Mouse (Mus musculus) T-helper 17 cell (primary cell): ENCODE data around the gene Rp9.
"Not testable (repeated sequence)": the region's sequence is repeated elsewhere in the genome, so short reads cannot be mapped to it uniquely, and the experiment has no call there.

ENCODE experiments used
- in situ Hi-C, 2 experiments: fragments of 300-600 bp; cut with MboI, MseI; formaldehyde crosslinking; loops; 1 replicate in 1 of 2; 2 replicates in 1 of 2; pipeline ENCODE4 v1.15.1; 2025; ENCODE audit warnings: high pct_unique_total_duplicates in 2 of 2

The Rp9 gene

DNA sequence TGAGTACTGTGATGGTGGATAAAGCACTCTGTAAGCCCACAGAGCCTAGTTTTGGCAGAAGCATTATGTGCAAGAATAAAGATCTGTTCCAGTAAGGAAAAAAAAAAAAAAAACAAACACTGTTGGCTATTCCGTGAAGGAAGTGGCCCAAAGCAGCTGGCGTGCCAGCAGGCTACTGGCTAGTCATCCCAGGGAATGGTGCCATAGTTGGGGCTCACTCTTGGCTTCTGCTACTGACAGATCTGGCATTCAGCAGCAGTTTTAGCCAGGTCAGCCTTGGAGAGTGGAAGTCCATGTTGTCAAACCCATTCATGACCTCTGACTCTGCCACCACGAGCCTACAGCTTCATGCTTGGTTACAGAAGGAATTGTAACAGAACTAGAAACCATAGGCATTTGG is 7.6 kb downstream of the Rp9 start:
- in situ Hi-C loops = no loop called here

- in situ Hi-C loops = no loop called here
Measured at GRCm38 (mm10) chr9:22457142-22457835, 12.3 kb downstream of the Rp9 start.

DNA sequence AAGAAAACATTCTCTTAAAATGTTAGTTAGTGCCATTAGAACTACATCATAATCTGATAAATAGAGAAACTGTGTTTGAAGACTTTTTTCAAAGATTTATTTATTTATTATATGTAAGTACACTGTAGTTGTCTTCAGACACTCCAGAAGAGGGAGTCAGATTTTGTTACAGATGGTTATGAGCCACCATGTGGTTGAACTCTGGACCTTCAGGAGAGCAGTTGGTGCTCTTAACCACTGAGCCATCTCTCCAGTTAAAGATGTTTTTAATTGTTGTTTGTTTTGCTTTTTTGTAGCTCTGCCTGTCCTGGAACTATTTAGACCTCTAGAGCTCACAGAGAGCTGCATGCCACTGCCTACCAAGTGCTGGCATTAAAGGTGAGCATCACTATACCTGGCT is 14.5 kb downstream of the Rp9 start:
- in situ Hi-C loops = no loop called here

- in situ Hi-C loops = not testable (repeated sequence)
Measured at GRCm38 (mm10) chr9:22453990-22454389, 15.6 kb downstream of the Rp9 start, which contains the start of gene Gm17545. TSS of gene Gm17545 (plus strand) at chr9:22454290.

- in situ Hi-C loops = no loop called here
Measured at GRCm38 (mm10) chr9:22453501-22453924, 16.0 kb downstream of the Rp9 start.

DNA sequence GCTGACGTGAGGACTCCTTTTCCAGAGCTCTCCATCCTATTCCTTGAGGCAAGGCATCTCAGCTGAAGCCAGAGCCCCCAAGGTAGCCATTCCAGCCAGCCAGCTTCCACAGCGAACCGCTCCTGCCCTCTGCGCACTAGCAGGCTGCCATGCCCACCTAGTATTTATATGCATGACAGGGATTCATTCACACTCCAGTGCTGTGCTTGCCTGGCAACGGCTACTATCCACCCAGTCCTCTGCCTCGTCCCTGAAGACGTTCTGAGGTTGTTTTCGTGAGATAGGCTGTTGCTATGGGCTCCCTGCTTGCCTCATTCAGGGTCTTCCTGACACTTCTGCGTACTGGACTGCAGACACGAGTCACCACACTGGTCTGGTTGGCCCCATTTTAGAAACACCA is 16.8 kb downstream of the Rp9 start:
- in situ Hi-C loops = no loop called here

GRCm38 (mm10) chr9:22449209-22449608 is 20.3 kb downstream of the Rp9 start:
- in situ Hi-C loops = no loop called here

DNA sequence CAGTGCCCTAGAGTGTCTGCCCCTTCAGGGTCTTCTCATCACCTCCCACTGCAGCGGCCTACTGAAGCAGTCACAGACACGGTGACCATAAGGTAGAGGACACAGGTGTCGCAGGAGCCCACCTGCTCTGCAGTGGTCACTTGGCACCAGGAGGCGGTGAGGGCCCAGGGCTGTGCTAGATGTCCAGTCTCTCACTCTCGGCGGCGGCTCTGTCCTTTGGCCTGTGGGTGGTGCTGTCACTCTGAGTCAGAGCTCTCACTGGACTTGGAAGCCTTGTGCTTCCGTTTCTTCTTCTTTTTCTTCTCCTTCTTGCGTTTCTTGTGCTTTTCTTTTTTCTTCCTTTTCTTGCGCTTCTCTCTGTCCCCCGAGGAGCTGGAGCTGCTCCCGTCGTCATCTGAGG is 21.1 kb downstream of the Rp9 start:
- in situ Hi-C loops = no loop called here

DNA sequence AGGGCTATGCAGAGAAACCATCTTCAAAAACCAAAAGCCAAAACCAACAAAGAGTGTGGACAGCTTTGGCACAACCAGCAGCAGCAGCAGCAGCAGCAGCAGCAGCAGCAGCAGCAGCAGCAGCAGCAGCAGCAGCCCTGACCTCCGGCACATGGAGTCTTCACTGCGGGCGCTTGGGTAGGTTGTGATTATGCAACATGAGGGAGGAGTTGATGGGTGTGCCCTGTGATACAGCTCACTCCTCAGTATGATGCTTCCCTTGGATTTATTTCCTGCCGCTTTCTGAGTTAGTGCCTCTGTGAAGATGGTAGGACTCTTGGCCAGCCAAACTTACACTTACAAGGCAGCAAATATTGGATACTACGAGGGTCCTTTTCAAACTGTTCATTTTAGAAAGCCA is 22.3 kb downstream of the Rp9 start:
- in situ Hi-C loops = no loop called here

GRCm38 (mm10) chr9:22445123-22445522 is 24.4 kb downstream of the Rp9 start:
- in situ Hi-C loops = no loop called here

DNA sequence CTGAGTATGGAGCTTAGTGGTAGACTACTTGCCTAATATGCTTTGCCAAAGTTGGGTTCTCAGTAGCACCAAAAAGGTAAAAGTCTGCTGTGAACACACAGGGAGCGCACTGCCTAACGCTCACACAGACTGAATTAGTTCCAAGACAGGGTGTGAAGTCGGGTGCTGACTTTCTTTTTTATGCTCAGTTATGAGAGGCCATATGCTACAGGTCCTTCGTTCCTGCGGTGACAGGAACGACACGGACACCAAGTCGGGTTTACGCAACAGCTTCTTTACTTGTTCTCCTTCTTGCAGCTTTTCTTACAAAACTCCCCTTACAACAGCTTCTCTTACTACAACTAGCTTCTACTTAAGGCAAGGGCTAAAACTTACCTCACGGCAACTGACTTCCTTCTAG is 26.4 kb downstream of the Rp9 start:
- in situ Hi-C loops = no loop called here

- in situ Hi-C loops = no loop called here
Measured at GRCm38 (mm10) chr9:22438826-22439225, 30.7 kb downstream of the Rp9 start.

DNA sequence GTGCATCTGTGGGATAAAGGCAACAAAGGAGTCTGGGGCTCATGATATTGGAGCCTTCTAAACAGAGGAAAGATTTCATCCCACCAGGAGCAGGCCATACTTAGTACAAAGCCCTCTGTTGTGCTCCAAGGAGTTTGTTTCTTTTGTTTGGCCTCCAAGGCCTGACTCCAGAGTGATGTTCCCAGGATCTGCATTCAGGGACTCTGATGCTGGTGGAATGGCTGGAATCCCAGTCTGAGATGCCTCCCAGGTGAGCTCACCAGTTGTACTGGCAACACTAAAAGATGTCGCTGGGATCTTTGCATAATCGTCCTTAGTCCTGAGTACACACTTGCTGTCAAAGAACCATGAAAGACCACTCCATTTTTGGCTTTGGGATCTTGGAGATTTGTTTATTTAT is 35.4 kb downstream of the Rp9 start:
- in situ Hi-C loops = no loop called here

DNA sequence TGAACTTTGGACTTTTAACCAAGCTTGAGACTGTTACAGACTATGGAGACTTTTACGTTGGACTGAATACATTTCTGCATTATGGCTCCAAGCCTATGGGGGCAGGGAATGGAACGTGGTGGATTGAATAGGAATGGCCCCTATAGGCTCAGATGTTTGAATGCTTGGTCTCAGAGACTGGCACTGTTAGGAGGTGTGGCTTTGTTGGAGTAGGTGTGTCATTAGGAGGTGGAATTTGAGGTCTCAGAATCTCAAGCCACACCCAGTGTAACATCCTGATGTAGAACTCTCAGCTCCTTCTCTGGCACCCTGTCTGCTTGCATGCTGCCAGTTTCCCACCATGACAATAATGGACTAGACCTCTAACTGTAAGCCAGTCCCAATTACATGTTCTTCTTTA is 36.3 kb downstream of the Rp9 start:
- in situ Hi-C loops = no loop called here

DNA sequence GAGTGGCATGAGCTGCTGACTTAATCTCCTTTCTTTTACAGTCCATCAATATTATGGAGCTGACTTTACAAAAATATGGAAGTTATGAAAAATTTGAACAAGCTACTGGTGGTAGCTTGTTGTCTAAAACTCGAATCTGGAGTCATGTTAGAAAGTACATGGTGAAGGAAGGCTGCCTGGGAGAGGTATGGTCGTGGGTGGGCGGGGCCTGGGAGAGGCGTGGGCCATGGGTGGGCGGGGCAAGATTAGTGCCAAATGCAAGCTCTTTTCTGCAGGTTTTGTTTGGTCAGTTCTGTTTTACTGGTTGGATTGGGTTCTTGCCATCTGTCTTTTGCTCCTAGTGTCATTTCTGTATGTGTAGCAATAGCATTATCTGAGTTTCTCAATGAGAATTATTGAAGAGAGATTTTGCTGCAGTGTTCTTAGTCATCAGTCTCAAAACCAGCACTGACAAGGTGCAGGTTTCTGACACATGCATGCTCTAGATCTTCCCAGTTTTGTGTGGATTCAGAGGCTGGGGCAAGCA is 39.2 kb downstream of the Rp9 start:
- in situ Hi-C loops = no loop called here

DNA sequence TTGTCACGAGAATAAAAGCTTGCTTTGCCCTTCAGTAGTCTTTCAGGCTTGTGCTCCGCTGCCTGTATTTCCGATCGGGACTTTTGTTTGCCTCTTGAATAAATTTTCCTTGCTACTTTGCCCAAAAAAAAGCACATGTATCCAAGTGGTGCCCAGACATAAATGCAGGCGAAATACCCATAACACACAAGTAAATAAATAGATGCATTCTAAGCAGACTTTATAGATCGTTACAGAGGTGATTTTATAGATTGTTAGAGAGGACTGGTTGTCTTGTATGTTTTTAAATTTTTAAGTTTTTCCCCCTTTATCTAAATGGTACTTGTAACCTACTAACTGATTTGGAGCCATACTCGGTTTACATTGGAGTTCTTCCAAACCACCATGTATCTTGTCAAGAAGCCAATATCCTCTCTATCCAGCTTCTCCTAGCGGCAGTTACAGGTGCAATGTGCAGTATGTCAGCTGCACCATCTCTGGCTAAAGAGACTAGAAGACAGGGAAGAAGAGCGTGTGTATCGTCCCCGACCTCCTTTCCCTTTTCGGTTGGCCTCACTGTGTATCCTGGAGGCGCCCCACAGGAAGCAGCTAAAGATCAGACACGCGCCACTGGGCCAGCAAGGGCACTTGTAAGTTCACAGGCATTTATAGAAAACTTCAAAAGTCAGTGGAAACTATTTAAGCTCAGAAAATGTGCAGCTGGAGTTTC is 39.9 kb downstream of the Rp9 start:
- in situ Hi-C loops = no loop called here

GRCm38 (mm10) chr9:22428666-22429410 is 40.7 kb downstream of the Rp9 start:
- in situ Hi-C loops = no loop called here

- in situ Hi-C loops = no loop called here
Measured at GRCm38 (mm10) chr9:22428028-22428665, 41.4 kb downstream of the Rp9 start.

GRCm38 (mm10) chr9:22424719-22425118 is 44.8 kb downstream of the Rp9 start:
- in situ Hi-C loops = no loop called here

GRCm38 (mm10) chr9:22424196-22424595 is 45.3 kb downstream of the Rp9 start:
- in situ Hi-C loops = no loop called here

- in situ Hi-C loops = no loop called here
Measured at GRCm38 (mm10) chr9:22423507-22423906, 46.0 kb downstream of the Rp9 start.

DNA sequence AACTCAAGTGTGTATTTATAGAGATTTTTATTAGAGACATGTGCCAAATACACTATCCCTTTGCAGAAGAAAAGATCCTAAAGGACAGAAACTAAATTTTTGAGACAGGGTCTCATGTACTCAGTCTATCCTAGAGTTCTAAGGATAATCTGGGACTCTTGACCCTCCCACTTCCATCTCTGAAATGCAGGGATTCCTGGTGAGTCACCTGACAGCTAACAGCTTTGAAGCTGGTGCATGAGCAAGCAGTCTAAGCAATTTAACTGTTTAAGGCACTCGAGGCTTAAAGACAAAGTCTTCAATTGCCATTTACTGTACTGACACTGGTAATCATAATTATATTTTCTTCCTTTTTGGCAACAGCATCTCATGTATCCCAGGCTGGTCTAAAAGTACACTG is 47.0 kb downstream of the Rp9 start:
- in situ Hi-C loops = no loop called here
